Mouse (Mus musculus) embryonic facial prominence, embryonic 12.5 days (tissue): ENCODE results near the gene Cycs. TPM values are rescaled to one million over a fixed set of nuclear protein-coding genes. Genes with fewer than 3 reads are reported as not detected.

Experiments used
- ATAC-seq: fragments of 200-750 bp; cut with Nextera tagmentation; 2 replicates; pipeline ENCODE4 v1.8.0; 2017; ENCODE audit not compliant: insufficient number of reproducible peaks, insufficient read depth, low FRiP score, low TSS enrichment
- H3K27ac ChIP-seq: fragments of 300-500 bp; sonication (generic); 2 replicates; pipeline ENCODE4 v1.5.1; 2016; ENCODE audit warnings: mild to moderate bottlenecking
- H3K27me3 ChIP-seq: fragments of 300-500 bp; sonication (generic); 2 replicates; pipeline ENCODE4 v1.6.1; 2016; ENCODE audit warnings: mild to moderate bottlenecking, moderate library complexity
- H3K36me3 ChIP-seq: fragments of 300-500 bp; sonication (generic); 2 replicates; pipeline ENCODE4 v1.6.1; 2016; ENCODE audit warnings: mild to moderate bottlenecking
- H3K4me1 ChIP-seq: fragments of 300-500 bp; sonication (generic); 2 replicates; pipeline ENCODE4 v1.6.1; 2016
- H3K4me2 ChIP-seq: fragments of 300-500 bp; sonication (generic); replicated peaks from 2 replicates; pipeline ENCODE4 v1.6.1; 2016; ENCODE audit warnings: mild to moderate bottlenecking, moderate library complexity
- H3K4me3 ChIP-seq: fragments of 300-500 bp; sonication (generic); 2 replicates; pipeline ENCODE4 v1.5.1; 2016; ENCODE audit warnings: mild to moderate bottlenecking
- H3K9ac ChIP-seq: fragments of 300-500 bp; sonication (generic); 2 replicates; pipeline ENCODE4 v1.6.1; 2016; ENCODE audit warnings: mild to moderate bottlenecking, moderate library complexity
- H3K9me3 ChIP-seq: fragments of 300-500 bp; sonication (generic); 2 replicates; pipeline ENCODE4 v1.6.1; 2016; ENCODE audit warnings: mild to moderate bottlenecking, moderate library complexity
- WGBS: fragments of 180-500 bp; shearing (Covaris S2); methylation state at CpG from one replicate; pipeline ENCODE4 v1.1.7; 2016; 5-methylcytosine and 5-hydroxymethylcytosine counted together
- polyA plus RNA-seq: library from polyadenylated mRNA; unstranded; fragments of >200 nt; fragmentation: Nextera tagmentation; extraction: Ambion mirVana; gene quantifications from 2 replicates; pipeline ENCODE4 v1.2.1, GENCODE M21; 2016

Cycs gene
- polyA plus RNA-seq, 1 experiment from 2014 or later, result 65.3 TPM

GRCm38 (mm10) chr6:50542535-50542934 is 23.8 kb downstream of the Cycs start:
- ATAC-seq, result no peak
- Histone ChIP-seq H3K4me3 (no peak overlapping the region), H3K4me2 (no peak overlapping the region), H3K9me3 (no peaks in the 10 kb centered on the region), H3K27me3 (no peaks in the 10 kb centered on the region), H3K9ac (no peak overlapping the region), H3K36me3 (no peaks in the 10 kb centered on the region), H3K4me1 (no peaks in the 10 kb centered on the region), H3K27ac (no peak overlapping the region)
- 84% methylated on average over 1 of the region's 1 CpGs for WGBS

GRCm38 (mm10) chr6:50539641-50540040 is 26.7 kb downstream of the Cycs start:
- no peaks in the 10 kb centered on the region for H3K27me3 ChIP-seq
- 75% methylated on average over 1 of the region's 1 CpGs for WGBS
- H3K27ac ChIP-seq, result no peak overlapping the region
- no peak overlapping the region for H3K9ac ChIP-seq
- no peaks in the 10 kb centered on the region for H3K9me3 ChIP-seq
- no peaks in the 10 kb centered on the region for H3K36me3 ChIP-seq
- no peak overlapping the region for H3K4me2 ChIP-seq
- no peaks in the 10 kb centered on the region; the same call in 1 of the 2 replicates for H3K4me1 ChIP-seq
- no peak for ATAC-seq
- H3K4me3 ChIP-seq, result no peak overlapping the region

- H3K9me3 ChIP-seq, result no peaks in the 10 kb centered on the region
- H3K4me2 ChIP-seq, result no peak overlapping the region
- no peak overlapping the region for H3K27ac ChIP-seq
- no peaks in the 10 kb centered on the region for H3K36me3 ChIP-seq
- WGBS, result 7% methylated on average over 7 of the region's 7 CpGs
- H3K9ac ChIP-seq, result no peak overlapping the region
- peak; percentile 39; the same call in 1 of the 2 replicates for ATAC-seq
- no peaks in the 10 kb centered on the region for H3K27me3 ChIP-seq
- no peak overlapping the region for H3K4me3 ChIP-seq
- H3K4me1 ChIP-seq, result no peaks in the 10 kb centered on the region; the same call in 1 of the 2 replicates
These were observed 29.9 kb downstream of the Cycs start for GRCm38 (mm10) chr6:50536461-50536892.

GRCm38 (mm10) chr6:50535346-50535745 is 31.0 kb downstream of the Cycs start:
- H3K27me3 ChIP-seq, result no peaks in the 10 kb centered on the region
- no peak overlapping the region for H3K9ac ChIP-seq
- no peak for ATAC-seq
- no peaks in the 10 kb centered on the region for H3K9me3 ChIP-seq
- H3K36me3 ChIP-seq, result no peaks in the 10 kb centered on the region
- WGBS, result 93% methylated on average over 3 of the region's 3 CpGs
- no peaks in the 10 kb centered on the region; the same call in 1 of the 2 replicates for H3K4me1 ChIP-seq
- no peak overlapping the region for H3K27ac ChIP-seq
- H3K4me3 ChIP-seq, result no peak overlapping the region
- no peak overlapping the region for H3K4me2 ChIP-seq

- H3K4me3 ChIP-seq, result no peak overlapping the region
- H3K9ac ChIP-seq, result no peak overlapping the region
- no peaks in the 10 kb centered on the region for H3K27me3 ChIP-seq
- H3K9me3 ChIP-seq, result no peaks in the 10 kb centered on the region
- no peaks in the 10 kb centered on the region; the same call in 1 of the 2 replicates for H3K4me1 ChIP-seq
- H3K27ac ChIP-seq, result no peak overlapping the region
- WGBS, result 50% methylated on average over 8 of the region's 8 CpGs
- H3K4me2 ChIP-seq, result no peak overlapping the region
- ATAC-seq, result no peak
- H3K36me3 ChIP-seq, result no peaks in the 10 kb centered on the region
These were observed 34.4 kb downstream of the Cycs start for GRCm38 (mm10) chr6:50531920-50532319.

GRCm38 (mm10) chr6:50531003-50531402 is 35.3 kb downstream of the Cycs start:
- Histone ChIP-seq H3K27ac (no peak overlapping the region), H3K4me1 (no peaks in the 10 kb centered on the region), H3K4me3 (no peak overlapping the region), H3K27me3 (no peaks in the 10 kb centered on the region), H3K36me3 (no peaks in the 10 kb centered on the region), H3K9me3 (no peaks in the 10 kb centered on the region), H3K9ac (no peak overlapping the region), H3K4me2 (no peak overlapping the region)
- WGBS, result 63% methylated on average over 3 of the region's 3 CpGs
- no peak for ATAC-seq

GRCm38 (mm10) chr6:50529194-50529593 is 37.1 kb downstream of the Cycs start:
- no peak for ATAC-seq
- 86% methylated on average over 11 of the region's 11 CpGs for WGBS
- Histone ChIP-seq H3K4me2 (no peak overlapping the region), H3K9me3 (no peaks in the 10 kb centered on the region), H3K4me1 (no peaks in the 10 kb centered on the region), H3K27me3 (no peaks in the 10 kb centered on the region), H3K4me3 (no peak overlapping the region), H3K9ac (no peak overlapping the region), H3K36me3 (no peaks in the 10 kb centered on the region), H3K27ac (no peak overlapping the region)

- H3K4me2 ChIP-seq, result no peak overlapping the region
- no peaks in the 10 kb centered on the region for H3K36me3 ChIP-seq
- H3K27me3 ChIP-seq, result no peaks in the 10 kb centered on the region
- no peaks in the 10 kb centered on the region for H3K4me1 ChIP-seq
- no peak overlapping the region for H3K27ac ChIP-seq
- no peak for ATAC-seq
- no peak overlapping the region for H3K9ac ChIP-seq
- WGBS, result 64% methylated on average over 9 of the region's 9 CpGs
- no peak overlapping the region for H3K4me3 ChIP-seq
- H3K9me3 ChIP-seq, result no peaks in the 10 kb centered on the region
These were observed 38.9 kb downstream of the Cycs start for GRCm38 (mm10) chr6:50527416-50527815.

GRCm38 (mm10) chr6:50526597-50527024 is 39.7 kb downstream of the Cycs start:
- H3K27ac ChIP-seq, result no peak overlapping the region
- H3K4me1 ChIP-seq, result no peaks in the 10 kb centered on the region
- 0 out of 2 replicates have a peak, but pooled peaks have one; percentile 22 for ATAC-seq
- H3K9ac ChIP-seq, result no peak overlapping the region
- H3K36me3 ChIP-seq, result no peaks in the 10 kb centered on the region
- WGBS, result 21% methylated on average over 7 of the region's 7 CpGs
- no peaks in the 10 kb centered on the region for H3K27me3 ChIP-seq
- H3K4me3 ChIP-seq, result no peak overlapping the region
- H3K9me3 ChIP-seq, result no peaks in the 10 kb centered on the region
- H3K4me2 ChIP-seq, result no peak overlapping the region

GRCm38 (mm10) chr6:50525846-50526245 is 40.5 kb downstream of the Cycs start:
- no peak overlapping the region for H3K9ac ChIP-seq
- H3K4me3 ChIP-seq, result no peak overlapping the region
- no peaks in the 10 kb centered on the region for H3K36me3 ChIP-seq
- H3K27ac ChIP-seq, result no peak overlapping the region
- H3K4me1 ChIP-seq, result no peaks in the 10 kb centered on the region
- WGBS, result 65% methylated on average over 8 of the region's 8 CpGs
- no peaks in the 10 kb centered on the region for H3K9me3 ChIP-seq
- H3K4me2 ChIP-seq, result no peak overlapping the region
- ATAC-seq, result no peak
- H3K27me3 ChIP-seq, result no peaks in the 10 kb centered on the region

GRCm38 (mm10) chr6:50524261-50524896 is 42.0 kb downstream of the Cycs start:
- H3K4me3 ChIP-seq, result no peak overlapping the region
- H3K27ac ChIP-seq, result no peak overlapping the region
- 82% methylated on average over 10 of the region's 10 CpGs for WGBS
- H3K4me2 ChIP-seq, result no peak overlapping the region
- H3K36me3 ChIP-seq, result no peaks in the 10 kb centered on the region
- ATAC-seq, result no peak
- no peak overlapping the region for H3K9ac ChIP-seq
- H3K4me1 ChIP-seq, result no peaks in the 10 kb centered on the region
- H3K27me3 ChIP-seq, result no peaks in the 10 kb centered on the region
- no peaks in the 10 kb centered on the region for H3K9me3 ChIP-seq

GRCm38 (mm10) chr6:50522772-50523171 is 43.6 kb downstream of the Cycs start:
- no peaks in the 10 kb centered on the region for H3K27me3 ChIP-seq
- H3K9me3 ChIP-seq, result no peaks in the 10 kb centered on the region
- ATAC-seq, result no peak
- no peak overlapping the region for H3K4me3 ChIP-seq
- 95% methylated on average over 7 of the region's 7 CpGs for WGBS
- no peak overlapping the region for H3K27ac ChIP-seq
- no peaks in the 10 kb centered on the region for H3K4me1 ChIP-seq
- no peak overlapping the region for H3K9ac ChIP-seq
- no peaks in the 10 kb centered on the region for H3K36me3 ChIP-seq
- H3K4me2 ChIP-seq, result no peak overlapping the region
